Mouse (Mus musculus) ES-Bruce4 (cell line): ENCODE results near the gene Ap1g1.

Experiments used
- CTCF ChIP-seq: IDR thresholded peaks from one replicate; pipeline ENCODE4 v1.8.1; 2011; ENCODE audit warnings: low read depth, low read length
- EP300 ChIP-seq: IDR thresholded peaks from 2 replicates; pipeline ENCODE4 v1.6.1; 2011; ENCODE audit warnings: low read depth, low read length; ENCODE audit not compliant: insufficient read depth
- POLR2A ChIP-seq: IDR thresholded peaks from one replicate; pipeline ENCODE4 v1.8.1; 2011; ENCODE audit warnings: low read length; ENCODE audit not compliant: insufficient read depth

DNA sequence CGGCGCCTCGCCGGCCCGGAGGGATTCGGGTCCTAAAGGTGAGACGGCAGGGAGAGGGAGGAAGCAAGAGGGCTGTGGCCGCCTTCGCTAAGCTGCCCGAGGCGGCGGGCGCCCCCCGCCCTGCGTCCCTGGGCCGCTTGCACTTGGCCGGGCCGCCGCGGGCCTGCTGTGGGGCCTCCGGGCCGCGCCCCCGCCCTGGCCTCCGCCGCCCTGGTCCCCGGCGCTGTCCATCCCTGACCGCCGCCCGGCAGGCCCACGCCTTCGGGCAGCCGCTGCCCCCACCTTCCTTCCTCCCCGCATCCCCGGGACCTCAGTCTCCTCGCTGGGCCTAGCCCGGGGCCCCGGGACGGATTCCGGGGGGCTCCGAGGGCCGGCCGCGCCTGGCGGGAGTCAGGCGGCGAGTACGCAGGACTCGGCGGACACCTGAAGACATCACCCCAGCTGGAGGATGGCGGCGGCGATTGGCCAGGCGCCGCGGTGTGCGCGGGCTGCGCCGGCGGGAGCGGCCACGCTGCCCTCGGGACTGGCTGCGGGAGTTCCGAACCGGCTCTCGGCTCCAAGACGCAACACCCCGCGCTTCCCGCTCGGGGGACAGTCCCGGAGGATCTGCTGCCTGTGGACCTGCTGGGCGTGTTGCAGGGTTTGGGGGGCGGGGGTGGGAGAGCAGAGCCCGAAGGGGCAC lies 90.5 kb downstream of the Ap1g1 start:
- TF ChIP-seq CTCF, result no peak
- no peak for TF ChIP-seq EP300
- no peak for TF ChIP-seq POLR2A
